Mouse (Mus musculus) intestine, embryonic 16.5 days (tissue): ENCODE measurements around the gene Gm37240. TPM values are rescaled to one million over a fixed set of nuclear protein-coding genes. Genes with fewer than 3 reads are reported as not detected.
"Not testable (repeated sequence)": the region's sequence is repeated elsewhere in the genome, so short reads cannot be mapped to it uniquely, and the experiment has no call there.

Source experiments
- ATAC-seq: fragments of 200-750 bp; cut with Nextera tagmentation; 2 replicates; pipeline ENCODE4 v1.8.0; 2017; ENCODE audit warnings: moderate TSS enrichment, moderate library complexity
- H3K27ac ChIP-seq: fragments of 300-500 bp; sonication (generic); 2 replicates; pipeline ENCODE4 v1.5.1; 2014; ENCODE audit warnings: mild to moderate bottlenecking, low read length
- H3K27me3 ChIP-seq: fragments of 300-500 bp; sonication (generic); replicated peaks from 2 replicates; pipeline ENCODE4 v1.6.1; 2014; ENCODE audit warnings: low read length, control low read depth, mixed read lengths; ENCODE audit not compliant: control insufficient read depth, insufficient read depth
- H3K36me3 ChIP-seq: fragments of 300-500 bp; sonication (generic); 2 replicates; pipeline ENCODE4 v1.6.1; 2014; ENCODE audit warnings: low read length, control low read depth; ENCODE audit not compliant: control insufficient read depth, insufficient read depth
- H3K4me1 ChIP-seq: fragments of 300-500 bp; sonication (generic); 2 replicates; pipeline ENCODE4 v1.6.1; 2014; ENCODE audit warnings: low read length, control low read depth, mixed read lengths; ENCODE audit not compliant: control insufficient read depth, insufficient read depth
- H3K4me2 ChIP-seq: fragments of 300-500 bp; sonication (generic); 2 replicates; pipeline ENCODE4 v1.6.1; 2014; ENCODE audit warnings: low read depth, low read length, control low read depth
- H3K4me3 ChIP-seq: fragments of 300-500 bp; sonication (generic); 2 replicates; pipeline ENCODE4 v1.5.1; 2014; ENCODE audit warnings: mild to moderate bottlenecking, low read length
- H3K9ac ChIP-seq: fragments of 300-500 bp; sonication (generic); 2 replicates; pipeline ENCODE4 v1.6.1; 2014; ENCODE audit warnings: low read depth, low read length
- H3K9me3 ChIP-seq: fragments of 300-500 bp; sonication (generic); 2 replicates; pipeline ENCODE4 v1.6.1; 2016; ENCODE audit warnings: low read length, control low read depth; ENCODE audit not compliant: control insufficient read depth
- WGBS: fragments of 180-500 bp; shearing (Covaris S2); extraction: QIAGEN DNeasy Blood & Tissue Kit; methylation state at CpG from one replicate; pipeline ENCODE4 v1.1.7; 2014; 5-methylcytosine and 5-hydroxymethylcytosine counted together
- polyA plus RNA-seq: library from polyadenylated mRNA; unstranded; fragments of >200 nt; fragmentation: Nextera tagmentation; extraction: Ambion mirVana; gene quantifications from 2 replicates; pipeline ENCODE4 v1.2.1, GENCODE M21; 2015

The Gm37240 gene
- polyA plus RNA-seq, 1 experiment from 2014 or later, result 6.8 TPM

DNA sequence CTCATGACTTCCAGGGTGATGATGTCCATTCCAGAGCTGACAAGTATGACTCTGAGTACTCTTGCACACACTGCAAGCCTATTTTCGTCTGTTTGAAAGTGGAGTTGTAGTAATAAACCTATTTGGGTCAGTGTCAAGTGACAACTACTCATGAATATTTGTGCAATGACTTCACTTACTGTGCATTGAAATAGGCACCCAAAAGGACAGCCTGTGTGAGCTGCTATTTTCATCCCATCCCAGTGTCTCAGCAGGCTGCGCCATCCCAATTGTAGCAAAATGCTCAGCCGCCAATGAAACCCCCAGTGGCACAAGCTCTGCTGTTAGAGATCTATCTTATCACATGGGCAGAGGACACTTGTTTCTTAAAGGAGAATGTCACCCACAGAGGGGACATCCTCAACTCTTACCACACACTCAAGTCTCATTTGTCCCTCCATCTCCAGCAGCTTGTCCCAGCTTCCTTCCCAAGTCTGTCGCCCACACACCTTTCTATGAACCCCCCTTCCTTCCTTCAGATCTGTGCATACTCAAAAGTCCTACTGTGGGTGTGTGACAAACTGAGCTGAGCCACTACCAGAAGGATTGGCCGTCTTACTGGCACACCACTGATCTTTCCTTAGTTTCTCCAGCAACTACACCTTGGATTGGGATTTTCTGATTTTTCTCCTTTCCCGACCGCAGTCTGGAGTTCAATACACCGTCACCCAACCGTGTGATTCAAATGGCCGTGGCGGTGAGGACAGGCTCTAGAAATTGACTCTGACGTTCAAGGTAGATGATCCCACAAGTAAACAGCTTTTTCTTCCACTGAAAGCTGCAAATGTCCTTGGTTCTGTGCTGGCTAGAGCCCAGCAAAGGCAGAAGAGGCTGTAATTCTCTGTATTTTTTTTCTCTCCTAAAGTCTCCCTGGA is 1234.4 kb downstream of the Gm37240 start:
- 74% methylated on average over 12 of the region's 12 CpGs for WGBS
- Histone ChIP-seq H3K4me1 (peaks cover 13% of the 10 kb centered on the region), H3K9ac (no peak overlapping the region), H3K9me3 (no peaks in the 10 kb centered on the region), H3K36me3 (no peaks in the 10 kb centered on the region), H3K27ac (peak overlapping the region; percentile 0; the same call in 1 of the 2 replicates), H3K4me2 (peak overlapping the region; percentile 51), H3K4me3 (no peak overlapping the region; the same call in 1 of the 2 replicates), H3K27me3 (no peaks in the 10 kb centered on the region)
- ATAC-seq, result no peak

DNA sequence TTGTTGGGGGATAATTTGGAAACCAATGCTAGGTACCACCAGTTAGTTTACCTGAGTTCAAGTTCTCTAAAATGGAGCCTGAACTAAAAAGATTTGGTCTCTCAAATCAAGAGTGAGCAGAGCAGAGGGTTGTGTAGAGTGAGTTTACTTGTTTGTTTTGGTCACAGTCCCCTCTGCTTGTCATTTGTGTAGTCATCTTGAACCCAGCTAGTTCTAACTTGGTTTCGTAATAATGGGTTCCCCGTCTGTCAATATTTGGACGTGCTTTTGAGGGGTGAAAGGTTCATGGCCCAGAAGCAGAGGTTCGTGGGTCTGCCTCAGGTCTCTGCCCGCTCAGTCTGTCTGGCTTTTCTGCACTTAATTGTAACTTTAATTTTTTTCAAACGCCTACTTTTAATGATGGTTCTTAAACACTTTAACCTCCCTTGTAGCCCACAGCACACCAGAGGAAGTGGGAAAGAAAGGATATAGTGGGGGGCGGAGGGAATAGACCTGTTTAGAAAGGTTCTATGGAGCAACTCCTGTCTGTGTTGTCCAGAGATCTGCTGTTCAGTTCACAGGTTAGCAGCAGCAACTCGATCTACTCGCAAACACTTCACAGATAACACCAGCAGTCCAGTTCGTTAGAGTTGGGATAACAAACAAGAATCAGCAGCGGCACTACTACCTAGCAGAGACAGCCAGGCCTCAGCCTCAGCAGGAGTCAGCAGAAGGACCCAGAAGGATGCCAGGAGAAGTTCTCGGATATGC is 1237.6 kb downstream of the Gm37240 start:
- Histone ChIP-seq H3K4me2 (no peak overlapping the region), H3K27me3 (no peaks in the 10 kb centered on the region), H3K36me3 (no peaks in the 10 kb centered on the region), H3K9me3 (no peaks in the 10 kb centered on the region), H3K4me3 (no peak overlapping the region), H3K4me1 (peaks cover 15% of the 10 kb centered on the region), H3K27ac (no peak overlapping the region), H3K9ac (no peak overlapping the region)
- WGBS, result 85% methylated on average over 12 of the region's 12 CpGs
- ATAC-seq, result no peak

DNA sequence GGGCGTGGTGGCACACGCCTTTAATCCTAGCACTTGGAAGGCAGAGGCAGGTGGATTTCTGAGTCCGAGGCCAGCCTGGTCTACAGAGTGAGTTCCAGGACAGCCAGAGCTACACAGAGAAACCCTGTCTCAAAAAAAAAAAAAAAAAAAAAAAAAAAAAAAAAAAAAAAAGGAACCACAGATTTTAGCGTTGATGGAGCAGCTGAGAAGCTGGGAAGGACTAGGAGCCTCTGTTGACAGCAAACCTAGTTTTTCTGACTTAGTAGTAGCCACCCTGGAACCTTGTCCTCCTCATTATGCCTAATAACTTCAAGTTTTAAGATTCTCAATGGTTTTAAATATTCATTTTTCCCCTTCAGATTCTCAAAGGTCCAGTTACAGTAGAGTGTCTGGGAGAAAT is 1239.2 kb downstream of the Gm37240 start:
- not testable (repeated sequence) for H3K9me3 ChIP-seq, H3K36me3 ChIP-seq, H3K4me2 ChIP-seq, H3K27me3 ChIP-seq, H3K9ac ChIP-seq, H3K4me3 ChIP-seq, ATAC-seq, H3K27ac ChIP-seq, H3K4me1 ChIP-seq
- WGBS, result 84% methylated on average over 4 of the region's 4 CpGs

DNA sequence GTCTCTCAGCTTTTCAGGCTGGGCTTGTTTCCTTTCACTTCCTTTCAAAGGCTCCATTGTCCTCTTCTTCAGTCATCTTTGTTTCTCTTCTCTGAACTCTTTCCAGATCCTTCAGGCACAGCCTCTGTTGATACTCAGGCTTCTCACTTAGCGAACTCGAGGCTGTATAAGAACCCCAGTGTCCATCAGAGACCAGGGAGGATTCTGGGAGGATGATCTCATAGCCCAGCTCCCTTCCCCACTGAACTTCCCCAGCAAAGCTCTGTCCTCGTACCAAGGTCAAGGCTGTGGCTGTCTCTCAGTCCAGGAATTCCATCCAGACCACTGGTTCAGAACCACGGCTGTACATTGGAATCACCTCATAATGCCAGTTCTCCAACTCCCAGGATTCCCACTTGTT is 1239.7 kb downstream of the Gm37240 start:
- Histone ChIP-seq H3K4me1 (peaks cover 6% of the 10 kb centered on the region), H3K9me3 (no peaks in the 10 kb centered on the region), H3K4me2 (no peak overlapping the region), H3K36me3 (no peaks in the 10 kb centered on the region), H3K27me3 (no peaks in the 10 kb centered on the region), H3K27ac (no peak overlapping the region), H3K4me3 (no peak overlapping the region), H3K9ac (no peak overlapping the region)
- 41% methylated on average over 4 of the region's 4 CpGs for WGBS
- no peak; the same call in 1 of the 2 replicates for ATAC-seq

DNA sequence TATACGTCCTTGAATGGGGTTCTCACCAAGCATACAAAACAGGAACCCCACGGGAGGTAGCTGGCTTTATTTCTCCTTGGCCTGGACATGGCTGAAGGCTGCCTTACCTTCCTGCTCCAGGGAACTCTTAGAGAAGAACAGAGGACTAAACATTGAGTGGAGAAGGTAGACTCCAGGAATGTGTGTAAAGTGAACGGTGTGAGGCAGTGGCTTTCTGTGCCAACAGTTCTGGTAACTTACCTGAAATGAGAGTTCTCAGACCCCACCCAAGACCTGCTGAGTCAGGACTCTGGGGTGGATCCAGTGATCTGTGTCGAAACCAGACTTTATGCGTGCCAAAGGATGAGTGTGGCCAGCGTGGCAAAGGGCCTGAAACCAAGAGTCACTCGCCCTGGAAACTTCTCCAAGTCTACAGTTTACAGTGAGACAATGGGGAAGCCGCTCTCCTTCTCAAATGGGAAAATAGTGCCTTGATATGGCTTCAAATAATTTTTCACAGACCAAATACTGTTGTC is 1240.9 kb downstream of the Gm37240 start:
- Histone ChIP-seq H3K27me3 (no peaks in the 10 kb centered on the region), H3K27ac (no peak overlapping the region), H3K36me3 (no peaks in the 10 kb centered on the region), H3K9me3 (no peaks in the 10 kb centered on the region), H3K9ac (no peak overlapping the region), H3K4me3 (no peak overlapping the region), H3K4me1 (peaks cover 6% of the 10 kb centered on the region), H3K4me2 (no peak overlapping the region)
- WGBS, result 71% methylated on average over 8 of the region's 8 CpGs
- no peak for ATAC-seq

DNA sequence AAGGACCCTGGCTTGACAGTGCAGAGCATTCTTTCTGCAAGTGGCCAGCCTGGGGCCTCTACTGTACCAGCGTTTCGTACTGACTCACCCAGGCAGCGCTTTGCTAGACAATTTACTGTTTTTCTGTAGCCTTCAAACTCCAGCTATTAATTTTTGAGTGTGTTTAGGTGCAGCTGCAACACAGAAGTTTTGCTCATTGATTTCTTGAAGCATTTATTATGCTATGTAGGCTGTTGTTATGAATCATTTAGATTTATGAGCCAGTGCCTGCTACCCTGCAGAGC is 1241.4 kb downstream of the Gm37240 start:
- no peak overlapping the region for H3K4me2 ChIP-seq
- no peaks in the 10 kb centered on the region for H3K9me3 ChIP-seq
- no peaks in the 10 kb centered on the region for H3K27me3 ChIP-seq
- 71% methylated on average over 3 of the region's 3 CpGs for WGBS
- no peak overlapping the region for H3K9ac ChIP-seq
- no peaks in the 10 kb centered on the region for H3K36me3 ChIP-seq
- peak; percentile 13; the same call in 1 of the 2 replicates for ATAC-seq
- H3K4me3 ChIP-seq, result no peak overlapping the region
- H3K27ac ChIP-seq, result no peak overlapping the region
- peaks cover 6% of the 10 kb centered on the region for H3K4me1 ChIP-seq

DNA sequence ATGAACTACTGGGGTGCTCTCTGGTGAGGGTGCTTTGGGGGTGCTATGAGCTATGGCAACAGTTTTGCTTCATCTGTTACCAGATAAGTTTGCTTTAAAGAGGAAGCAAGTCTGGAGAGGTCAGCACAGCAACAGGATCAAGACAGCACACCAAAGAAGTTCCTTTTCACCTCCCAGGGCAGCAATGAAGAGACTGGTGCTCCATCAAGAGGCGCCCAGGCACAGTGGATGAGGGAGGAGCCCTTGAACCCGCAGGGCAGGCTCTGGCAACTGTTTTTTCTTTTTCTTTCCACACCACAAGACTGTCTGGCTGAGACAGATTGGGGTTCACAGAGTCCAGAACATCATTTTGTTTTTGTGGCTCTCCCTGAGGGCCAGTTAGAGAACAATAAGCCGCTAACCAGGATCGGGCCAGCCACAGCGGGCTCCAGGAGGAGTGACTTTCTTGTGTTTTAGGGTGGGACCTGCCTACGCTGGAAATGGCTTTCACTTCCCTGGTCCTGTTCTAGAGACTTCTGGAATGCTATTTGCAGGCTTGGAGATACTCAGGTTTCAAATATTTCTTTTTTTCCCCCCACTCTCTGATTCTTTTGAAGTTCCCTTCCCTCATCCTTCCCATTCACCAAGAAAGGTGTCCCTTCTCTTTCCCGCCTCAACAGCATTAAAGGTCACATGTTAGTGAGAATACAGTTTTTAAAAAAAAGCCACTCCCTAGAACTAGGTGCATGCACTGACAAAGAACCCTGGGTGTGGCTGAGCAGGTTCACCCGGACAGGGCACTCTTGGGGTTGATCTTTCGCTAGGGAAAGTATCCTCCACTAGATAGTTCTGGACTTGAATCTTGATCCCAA is 1241.9 kb downstream of the Gm37240 start:
- no peak overlapping the region for H3K27ac ChIP-seq
- H3K9me3 ChIP-seq, result no peaks in the 10 kb centered on the region

DNA sequence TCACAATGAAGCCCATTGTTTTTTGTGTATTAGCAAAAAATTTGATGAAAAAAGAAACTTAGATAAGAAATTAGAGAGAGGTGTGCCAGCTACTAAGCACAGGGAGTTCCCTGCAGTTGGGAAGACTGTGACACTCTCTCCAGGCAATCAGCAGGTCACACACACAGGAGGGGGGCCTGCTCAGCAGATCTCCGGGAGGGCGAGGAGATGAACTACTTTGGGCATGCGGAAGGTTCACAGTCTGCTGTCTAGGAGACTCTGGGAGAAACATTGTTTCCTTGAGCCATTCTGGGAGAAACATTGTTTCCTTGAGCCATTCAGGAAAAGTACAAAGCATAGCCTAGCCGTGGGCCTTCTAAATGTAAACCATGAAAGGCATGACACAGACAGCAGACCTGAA is 1244.4 kb downstream of the Gm37240 start:
- no peak overlapping the region for H3K27ac ChIP-seq
- no peaks in the 10 kb centered on the region for H3K9me3 ChIP-seq
- H3K36me3 ChIP-seq, result no peaks in the 10 kb centered on the region
- no peak overlapping the region for H3K4me3 ChIP-seq
- no peaks in the 10 kb centered on the region for H3K27me3 ChIP-seq
- H3K4me2 ChIP-seq, result no peak overlapping the region
- no peak overlapping the region for H3K9ac ChIP-seq
- WGBS, result 61% methylated on average over 4 of the region's 4 CpGs
- H3K4me1 ChIP-seq, result peaks cover 24% of the 10 kb centered on the region
- no peak for ATAC-seq

More for the DNA sequence above, 1241.9 kb downstream of the Gm37240 start:
- Histone ChIP-seq H3K4me1 (peaks cover 7% of the 10 kb centered on the region), H3K4me2 (no peak overlapping the region), H3K27me3 (no peaks in the 10 kb centered on the region), H3K4me3 (no peak overlapping the region), H3K36me3 (no peaks in the 10 kb centered on the region), H3K9ac (no peak overlapping the region)
- peak; percentile 73 for ATAC-seq
- 66% methylated on average over 9 of the region's 9 CpGs for WGBS

DNA sequence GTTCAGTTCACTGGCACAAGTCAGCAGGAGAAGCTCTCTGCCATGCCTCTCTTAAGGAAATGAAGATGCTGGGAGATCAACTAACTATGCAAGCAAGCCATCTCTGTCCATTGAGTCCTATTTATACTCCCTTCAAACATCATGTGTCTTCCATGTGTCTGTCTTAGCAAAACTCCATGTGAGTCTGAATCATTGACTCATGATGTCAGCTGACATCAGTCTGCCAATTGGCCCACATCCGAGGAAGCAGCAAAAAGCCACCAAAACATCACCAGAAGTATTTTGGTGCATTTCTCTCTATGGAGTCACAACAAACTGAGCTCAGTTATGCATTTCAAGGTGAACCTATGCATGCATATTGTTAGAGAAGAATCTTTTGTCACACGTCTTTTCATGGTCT is 1245.9 kb downstream of the Gm37240 start:
- WGBS, result 86% methylated on average over 2 of the region's 2 CpGs
- Histone ChIP-seq H3K36me3 (no peaks in the 10 kb centered on the region), H3K4me2 (no peak overlapping the region), H3K4me1 (peaks cover 25% of the 10 kb centered on the region), H3K27me3 (no peaks in the 10 kb centered on the region), H3K27ac (no peak overlapping the region), H3K9ac (no peak overlapping the region), H3K9me3 (no peaks in the 10 kb centered on the region), H3K4me3 (no peak overlapping the region)
- no peak for ATAC-seq
